Mouse (Mus musculus): ENCODE measurements around the gene Pld6. TPM values are rescaled to one million over a fixed set of nuclear protein-coding genes. Genes with fewer than 3 reads are reported as not detected.

Pld6 gene
- total RNA-seq (2023): under 1 TPM in 1 of 2 experiments, not detected in 1; 0.44 TPM

GRCm38 (mm10) chr11:59787199-59787781, at the start of gene Pld6:
TSS of gene Pld6 (minus strand) at chr11:59787645.

GRCm38 (mm10) chr11:59809670-59810474, 22.4 kb upstream of the Pld6 start, which contains the start of gene Flcn:
TSS of gene Flcn (minus strand) at chr11:59810016.

Other genes with a start within 250 kb of the Pld6 start
- gene Nlrp3, start 246.1 kb downstream of the Pld6 start, total RNA-seq (2023): under 1 TPM; 0.36 to 0.99 TPM
- not detected for gene Olfr222, start 211.4 kb downstream of the Pld6 start, total RNA-seq (2023)
- gene Olfr223, start 194.4 kb downstream of the Pld6 start, total RNA-seq (2023): not detected
- 10 to 100 TPM; 62.3 to 62.7 TPM for gene Mprip, start 126.3 kb downstream of the Pld6 start, total RNA-seq (2023)
- gene Flcn, start 22.4 kb upstream of the Pld6 start, total RNA-seq (2023): 10 to 100 TPM; 60.0 to 63.2 TPM
- gene Nt5m, start 51.8 kb upstream of the Pld6 start, total RNA-seq (2023): 10 to 100 TPM; 12.6 to 15.5 TPM
- gene Cops3, start 52.2 kb upstream of the Pld6 start, total RNA-seq (2023): 10 to 100 TPM; 73.8 to 75.5 TPM
- 1 to 10 TPM; 5.9 to 8.3 TPM for gene Med9, start 160.6 kb upstream of the Pld6 start, total RNA-seq (2023)
- gene Rasd1, start 177.3 kb upstream of the Pld6 start, total RNA-seq (2023): 1 to 10 TPM in 1 of 2 experiments, not detected in 1; 1.1 TPM